ENCODE assay signal across 10 mouse cellular contexts in genomic region chr8:91159959-91160800, GRCm38 (mm10). TPM values are rescaled to one million over a fixed set of nuclear protein-coding genes. Genes with fewer than 3 reads are reported as not detected.
DNase-seq lines count a peak whose midpoint lies in the region; ATAC-seq and TF ChIP-seq lines count a peak whose summit lies in the region.
"Had no signal": no experiment of that assay in that cellular context is flagged by ENCODE, and none has a peak within 500 bp of the region (broad histone marks: within the 10 kb centered on the region; RNA-seq: fewer than 3 reads in every experiment).

No protein-coding gene starts in this region.

- peaks cover 0 to 17% of the 10 kb centered on the region in 2 experiments; a peak in 2 of 4 replicates for H3K4me1 ChIP-seq in CH12.LX (ENCODE audit: control insufficient read depth in 1 of 2, insufficient read depth in 2 of 2)
- peaks cover 11% of the 10 kb centered on the region for H3K4me1 ChIP-seq in bone marrow, adult 2 months (ENCODE audit: control insufficient read depth, insufficient read depth, low read length)
- H3K4me1 ChIP-seq in hindbrain, postnatal 0 days (ENCODE audit: insufficient read depth, low read length) = no peaks in the 10 kb centered on the region

- H3K36me3 ChIP-seq in CH12.LX (replicated peaks in 1 of 2; ENCODE audit: control insufficient read depth in 1 of 2, insufficient read depth in 1 of 2, low read length in 1 of 2) = no peaks in the 10 kb centered on the region
- no peaks in the 10 kb centered on the region for H3K36me3 ChIP-seq in hindbrain, postnatal 0 days (ENCODE audit: insufficient read depth, low read length)

- no peak for TF ChIP-seq EP300 in CH12.LX (IDR thresholded peaks at IDR 0.05; ENCODE audit: low read length)

- ATAC-seq in hindbrain, postnatal 0 days = peak; percentile 43; the same call in 1 of the 2 replicates

- no peak overlapping the region for H3K27ac ChIP-seq in CH12.LX (ENCODE audit: insufficient read depth, low read depth)
- H3K27ac ChIP-seq in bone marrow, adult 2 months (ENCODE audit: control insufficient read depth, insufficient read depth, low read depth, low read length, poor library complexity) = peak overlapping the region; percentile 1
- H3K27ac ChIP-seq in hindbrain, postnatal 0 days = no peak overlapping the region

- H3K9ac ChIP-seq in CH12.LX (ENCODE audit: insufficient read depth, low read depth) = no peak overlapping the region
- H3K9ac ChIP-seq in hindbrain, postnatal 0 days (replicated peaks; ENCODE audit: low read length) = no peak overlapping the region

- 13% methylated on average over 15 of the region's 15 CpGs for WGBS in bone marrow, adult 2 months
- WGBS in hindbrain, postnatal 0 days = 31% methylated on average over 15 of the region's 15 CpGs

- no peak for TF ChIP-seq RAD21 in CH12.LX (IDR thresholded peaks at IDR 0.05; ENCODE audit: low read depth, low read length)

- no peak overlapping the region for H3K4me2 ChIP-seq in CH12.LX (ENCODE audit: insufficient read depth, low read depth, poor library complexity, severe bottlenecking)
- no peak overlapping the region for H3K4me2 ChIP-seq in hindbrain, postnatal 0 days (ENCODE audit: low read depth, low read length)

- DNase-seq in CH12.LX (ENCODE audit: extremely low read depth) = peak; percentile 33
- peak; percentile 33 for DNase-seq in hindbrain, postnatal 0 days (ENCODE audit: low spot score)
- DNase-seq in thymus, adult 18-20 months = peak; percentile 21 to 45
- no peak for DNase-seq in embryo, embryonic 9.5 days (ENCODE audit: extremely low spot score)
- DNase-seq in kidney, adult 18-20 months = no peak
- no peak for DNase-seq in ovary, postnatal 36 days (ENCODE audit: low spot score)
- DNase-seq: adrenal gland, postnatal 10 days; cerebellum, adult 9-11 months had no signal

- no peak for TF ChIP-seq CTCF in CH12.LX (conservative IDR thresholded peaks at IDR 0.05 in 1 of 2, IDR thresholded peaks at IDR 0.05 in 1 of 2; ENCODE audit: low read depth in 2 of 2, low read length in 2 of 2)
- TF ChIP-seq CTCF in bone marrow, adult 2 months (IDR thresholded peaks at IDR 0.05; ENCODE audit: control insufficient read depth, insufficient read depth, low read length) = no peak
- TF ChIP-seq CTCF in hindbrain, postnatal 0 days (IDR thresholded peaks at IDR 0.05; ENCODE audit: low read depth) = no peak

- no peak for TF ChIP-seq POLR2A in CH12.LX (IDR thresholded peaks at IDR 0.05; ENCODE audit: low read depth, low read length)
- no peak for TF ChIP-seq POLR2A in bone marrow, adult 2 months (IDR thresholded peaks at IDR 0.05; ENCODE audit: borderline replicate concordance, control insufficient read depth, low read depth, low read length)

- dilution Hi-C loops in CH12.LX (cut with MboI; ENCODE audit: extremely low pct_ligation_motif_present, extremely low pct_unique_long_range_greater_than_20kb, low sequenced_read_pairs) = no loop called here

- peaks cover 9% of the 10 kb centered on the region for H3K9me3 ChIP-seq in CH12.LX (replicated peaks; ENCODE audit: low read length)
- H3K9me3 ChIP-seq in hindbrain, postnatal 0 days (ENCODE audit: low read length) = no peaks in the 10 kb centered on the region

- H3K4me3 ChIP-seq in CH12.LX (replicated peaks in 1 of 3; ENCODE audit: low read depth in 2 of 3, low read length in 2 of 3, poor library complexity in 1 of 3) = no peak overlapping the region
- no peak overlapping the region for H3K4me3 ChIP-seq in bone marrow, adult 2 months (replicated peaks; ENCODE audit: control insufficient read depth, low read depth, low read length)
- no peak overlapping the region for H3K4me3 ChIP-seq in hindbrain, postnatal 0 days (ENCODE audit: low read length)
- H3K4me3 ChIP-seq: erythroblast, embryonic 14.5 days had no signal

- H3K79me2 ChIP-seq in CH12.LX (replicated peaks; ENCODE audit: control insufficient read depth, extremely low read depth, insufficient read depth, poor library complexity, severe bottlenecking) = no peaks in the 10 kb centered on the region

- in situ Hi-C loops in CH12.LX (cut with MboI; ENCODE audit: low pct_ligation_motif_present, low pct_unique_long_range_greater_than_20kb, low sequenced_read_pairs) = no loop called here

- H3K27me3 ChIP-seq in CH12.LX (replicated peaks) = no peaks in the 10 kb centered on the region
- H3K27me3 ChIP-seq in hindbrain, postnatal 0 days (ENCODE audit: insufficient read depth, low read length) = no peaks in the 10 kb centered on the region

TF ChIP-seq in CH12.LX, 34 proteins besides CTCF, POLR2A, EP300 and RAD21:
- TF ChIP-seq NELFE (IDR thresholded peaks at IDR 0.05; ENCODE audit: low read depth, low read length) (no peak), ZKSCAN1 (IDR thresholded peaks at IDR 0.05; ENCODE audit: borderline replicate concordance, low read depth, low read length) (no peak), JUND (conservative IDR thresholded peaks at IDR 0.05; ENCODE audit: low read depth, low read length) (no peak), ZMIZ1 (IDR thresholded peaks at IDR 0.05; ENCODE audit: low read depth, low read length) (no peak), CHD1 (IDR thresholded peaks at IDR 0.05; ENCODE audit: low read depth, low read length) (no peak), E2F4 (IDR thresholded peaks at IDR 0.05; ENCODE audit: insufficient replicate concordance, low read depth, low read length) (no peak), MYC (IDR thresholded peaks at IDR 0.05; ENCODE audit: low read depth, low read length) (no peak), UBTF (IDR thresholded peaks at IDR 0.05; ENCODE audit: low read depth, low read length) (no peak), POLR2AphosphoS2 (IDR thresholded peaks at IDR 0.05; ENCODE audit: low read depth, low read length) (no peak), TBP (conservative IDR thresholded peaks at IDR 0.05; ENCODE audit: low read depth, low read length) (no peak), HCFC1 (IDR thresholded peaks at IDR 0.05; ENCODE audit: low read depth, low read length) (no peak), ETS1 (conservative IDR thresholded peaks at IDR 0.05; ENCODE audit: low read depth, low read length) (no peak), MAFK (IDR thresholded peaks at IDR 0.05; ENCODE audit: insufficient replicate concordance, low read length) (no peak), USF1 (IDR thresholded peaks at IDR 0.05; ENCODE audit: low read depth, low read length) (no peak), PAX5 (IDR thresholded peaks at IDR 0.05; ENCODE audit: low read length) (no peak), SIN3A (IDR thresholded peaks at IDR 0.05; ENCODE audit: low read length) (no peak), BHLHE40 (IDR thresholded peaks at IDR 0.05; ENCODE audit: low read depth, low read length) (no peak), JUN (IDR thresholded peaks at IDR 0.05; ENCODE audit: insufficient read depth, low read depth, low read length) (no peak), MAZ (IDR thresholded peaks at IDR 0.05; ENCODE audit: low read depth, low read length) (no peak), TCF12 (IDR thresholded peaks at IDR 0.05; ENCODE audit: low read depth, low read length) (no peak)

RNA-seq across cellular contexts. Expression of gene Aktip, which starts 39.6 kb away (rescaled TPM):
- total RNA-seq in CH12.LX (2012; rRNA removed) (8.5 and 9.3 TPM in 2 replicates), CH12.LX (2014; rRNA removed) (13.3 and 13.6 TPM in 2 replicates)
- polyA plus RNA-seq in CH12.LX (2012; ENCODE audit: insufficient read length, low read depth) = 9.7 and 13.4 TPM in 2 replicates
- 4.8 and 6.9 TPM in 2 replicates for polyA plus RNA-seq in bone marrow, adult 2 months (2011; ENCODE audit: insufficient read depth, insufficient read length, low replicate concordance, missing spikeins)
- 186 and 211 TPM in 2 replicates for total RNA-seq in hindbrain, postnatal 0 days (2014; rRNA removed)
- 131 and 134 TPM in 2 replicates for polyA plus RNA-seq in hindbrain, postnatal 0 days (2015; fragmentation: Nextera tagmentation; extraction: Ambion mirVana)
- polyA plus RNA-seq: erythroblast, embryonic 14.5 days had no signal

Comparison
In these comparisons a context has a peak if more than half of its experiments do, and no peak if none do; other contexts are left out.
1. DNase-seq: peak in CH12.LX (single experiment), hindbrain, postnatal 0 days (single experiment) and thymus, adult 18-20 months (2 of 2); none in embryo, embryonic 9.5 days (single experiment), kidney, adult 18-20 months (single experiment) and ovary, postnatal 36 days (single experiment).